Mouse (Mus musculus) forebrain, embryonic 10.5 days (tissue): Measurements from ENCODE around the gene Chst5. TPM values are rescaled to one million over a fixed set of nuclear protein-coding genes. Genes with fewer than 3 reads are reported as not detected.
A peak's percentile ranks its signal among the peaks of the same experiment; 100 is the strongest.
"Not testable (repeated sequence)": the region's sequence is repeated elsewhere in the genome, so short reads cannot be mapped to it uniquely, and the experiment has no call there.

Source experiments
- DNase-seq: peaks from one replicate; pipeline ENCODE4 v3.0.0-alpha.2; 2017; ENCODE audit warnings: low spot score; ENCODE audit errors: extremely low spot score
- H3K27ac ChIP-seq: fragments of 300-500 bp; sonication (generic); 2 replicates; pipeline ENCODE4 v1.5.1; 2016; ENCODE audit warnings: mild to moderate bottlenecking
- H3K27me3 ChIP-seq: fragments of 300-500 bp; sonication (generic); 2 replicates; pipeline ENCODE4 v1.6.1; 2016; ENCODE audit warnings: mild to moderate bottlenecking; ENCODE audit not compliant: poor library complexity, severe bottlenecking
- H3K36me3 ChIP-seq: fragments of 300-500 bp; sonication (generic); replicated peaks from 2 replicates; pipeline ENCODE4 v1.6.1; 2016; ENCODE audit warnings: mild to moderate bottlenecking, moderate library complexity
- H3K4me1 ChIP-seq: fragments of 300-500 bp; sonication (generic); 2 replicates; pipeline ENCODE4 v1.6.1; 2016
- H3K4me3 ChIP-seq: fragments of 300-500 bp; sonication (generic); 2 replicates; pipeline ENCODE4 v1.5.1; 2016; ENCODE audit warnings: mild to moderate bottlenecking, moderate library complexity
- H3K9me3 ChIP-seq: fragments of 300-500 bp; sonication (generic); 2 replicates; pipeline ENCODE4 v1.6.1; 2016; ENCODE audit warnings: mild to moderate bottlenecking, moderate library complexity
- WGBS: fragments of 180-500 bp; shearing (Covaris S2); methylation state at CpG from one replicate; pipeline ENCODE4 v1.1.7; 2016; 5-methylcytosine and 5-hydroxymethylcytosine counted together
- polyA plus RNA-seq: library from polyadenylated mRNA; unstranded; fragments of >200 nt; fragmentation: Nextera tagmentation; extraction: Ambion mirVana; gene quantifications from 2 replicates; pipeline ENCODE4 v1.2.1, GENCODE M21; 2016

The Chst5 gene
- polyA plus RNA-seq, 1 experiment from 2014 or later: 1.7 TPM

DNA sequence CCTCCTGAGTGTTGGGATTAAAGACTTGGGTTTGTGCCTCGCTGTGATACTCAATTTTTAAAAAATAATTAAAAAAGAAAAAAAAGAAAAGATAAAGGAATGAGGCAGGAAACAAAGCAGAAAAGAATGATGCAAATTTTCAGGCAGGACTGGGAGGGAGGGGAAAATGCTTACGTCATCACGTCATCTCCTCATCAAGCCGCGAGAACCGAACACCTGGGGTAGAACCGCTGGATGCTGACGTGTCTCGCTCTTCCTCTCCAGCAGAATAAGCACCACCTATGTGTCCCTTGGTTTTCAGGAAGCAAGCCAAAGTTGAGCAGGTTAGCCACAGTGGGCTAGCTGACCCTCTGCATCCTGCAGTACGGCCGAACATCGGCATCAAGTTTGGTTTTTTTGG is 54.3 kb downstream of the Chst5 start:
- H3K27me3 ChIP-seq: no peaks in the 10 kb centered on the region
- 92% methylated on average over 12 of the region's 12 CpGs for WGBS
- H3K4me3 ChIP-seq: no peak overlapping the region
- peaks cover 9% of the 10 kb centered on the region; the same call in 1 of the 2 replicates for H3K36me3 ChIP-seq
- H3K27ac ChIP-seq: no peak overlapping the region
- no peaks in the 10 kb centered on the region for H3K9me3 ChIP-seq
- peaks cover 9% of the 10 kb centered on the region for H3K4me1 ChIP-seq
- no peak for DNase-seq

DNA sequence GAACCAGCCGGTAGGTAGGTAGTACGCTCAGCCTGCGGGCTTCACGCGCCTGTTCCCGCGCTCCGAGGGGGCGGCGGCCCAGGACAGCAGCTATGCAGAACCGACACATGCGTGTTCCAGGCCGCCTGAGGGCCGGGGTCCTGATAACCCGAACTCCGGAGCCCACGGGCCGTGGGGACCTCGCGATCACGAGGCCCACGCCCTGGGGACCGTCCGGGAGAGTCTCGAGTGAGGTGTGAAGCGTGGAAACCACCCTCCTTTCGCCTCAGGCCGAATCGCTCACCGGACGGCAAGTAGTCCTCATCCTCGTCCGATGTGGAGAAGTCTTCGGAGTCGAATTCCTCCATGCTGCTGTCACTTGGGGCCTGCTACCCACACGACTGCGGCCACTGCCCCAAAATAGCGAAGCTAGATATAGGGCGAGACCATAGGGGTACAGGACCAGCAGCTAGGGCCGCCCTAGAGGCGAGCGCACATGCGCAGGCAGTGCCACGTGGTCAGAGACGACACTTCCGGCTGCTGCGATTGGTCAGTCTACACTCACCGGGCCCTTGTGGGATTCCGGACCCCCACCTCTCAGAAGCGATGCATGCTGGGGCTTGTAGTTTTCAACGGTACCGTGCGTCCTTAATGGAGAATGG is 56.3 kb downstream of the Chst5 start, which contains the start of gene Cfdp1:
Cfdp1 (minus strand) TSS at position 431 of the 641 bp plus-strand sequence.
- Histone ChIP-seq H3K4me3 (peak within 1 kb of the TSS; percentile 98), H3K36me3 (peaks cover 15% of the 10 kb centered on the region; the same call in 1 of the 2 replicates), H3K27me3 (no peaks in the 10 kb centered on the region), H3K4me1 (peaks cover 9% of the 10 kb centered on the region), H3K27ac (peak within 1 kb of the TSS; percentile 85), H3K9me3 (no peaks in the 10 kb centered on the region)
- DNase-seq: peak; percentile 97
- WGBS: under 1% methylated on average over 53 of the region's 53 CpGs

DNA sequence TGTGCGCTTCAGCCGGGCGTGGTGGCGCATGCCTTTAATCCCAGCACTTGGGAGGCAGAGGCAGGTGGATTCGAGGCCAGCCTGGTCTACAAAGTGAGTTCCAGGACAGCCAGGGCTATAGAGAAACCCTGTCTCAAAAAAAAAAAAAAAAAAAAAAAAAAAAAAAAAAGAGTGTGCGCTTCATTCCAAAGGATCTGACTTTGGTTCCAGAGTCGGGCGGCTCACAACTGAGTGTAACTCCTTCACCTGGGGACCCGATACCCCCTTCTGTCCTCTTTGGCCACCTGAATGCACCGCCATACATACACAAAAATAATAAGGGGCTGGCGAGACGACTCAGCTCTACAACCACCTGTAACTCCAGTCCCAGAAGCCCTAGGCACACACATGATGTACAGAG is 57.0 kb downstream of the Chst5 start:
- WGBS: 68% methylated on average over 12 of the region's 12 CpGs
- H3K27me3 ChIP-seq, DNase-seq, H3K4me1 ChIP-seq, H3K27ac ChIP-seq, H3K9me3 ChIP-seq: not testable (repeated sequence)
- peak overlapping the region; percentile 98 for H3K4me3 ChIP-seq
- peaks cover 15% of the 10 kb centered on the region for H3K36me3 ChIP-seq

DNA sequence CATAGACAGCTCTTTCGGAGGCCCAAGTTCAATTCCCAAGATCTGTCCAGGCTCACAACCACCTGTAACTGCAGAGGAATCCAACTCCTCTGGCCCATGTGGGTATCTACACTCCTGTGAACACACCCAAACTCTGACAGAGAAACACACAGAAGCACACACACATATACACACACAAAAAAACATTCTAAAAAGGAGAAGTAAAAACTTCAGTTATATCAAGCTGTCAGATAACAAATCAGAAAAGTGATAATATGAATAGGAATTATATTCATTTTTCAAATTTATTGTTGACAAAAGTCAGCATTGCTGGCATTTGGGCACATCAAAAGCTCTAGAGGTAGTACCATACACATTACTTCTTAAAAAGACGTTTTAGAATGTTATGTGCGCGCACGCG is 63.5 kb downstream of the Chst5 start:
- Histone ChIP-seq H3K9me3 (no peaks in the 10 kb centered on the region), H3K36me3 (peaks cover 52% of the 10 kb centered on the region), H3K4me3 (no peak overlapping the region), H3K4me1 (no peaks in the 10 kb centered on the region), H3K27ac (no peak overlapping the region), H3K27me3 (no peaks in the 10 kb centered on the region)
- over 99% methylated on average over 6 of the region's 6 CpGs for WGBS
- DNase-seq: no peak

Other genes with a start within 250 kb of the Chst5 start
- gene Ctrb1, start 219.4 kb downstream of the Chst5 start, polyA plus RNA-seq: not detected in 2 replicates
- 46.6 and 49.9 TPM in 2 replicates for gene Bcar1, start 166.6 kb downstream of the Chst5 start, polyA plus RNA-seq
- 234 and 248 TPM in 2 replicates for gene Cfdp1, start 56.2 kb downstream of the Chst5 start, polyA plus RNA-seq
- 9.1 and 11.8 TPM in 2 replicates for gene Tmem170, start 33.7 kb downstream of the Chst5 start, polyA plus RNA-seq
- 23.1 and 23.2 TPM in 2 replicates for gene Tmem231, start 23.4 kb upstream of the Chst5 start, polyA plus RNA-seq
- gene Gabarapl2, start 30.3 kb upstream of the Chst5 start, polyA plus RNA-seq: 204 and 213 TPM in 2 replicates
- gene Adat1, start 81.9 kb upstream of the Chst5 start, polyA plus RNA-seq: 18.6 and 18.7 TPM in 2 replicates
- 270 and 285 TPM in 2 replicates for gene Kars, start 100.9 kb upstream of the Chst5 start, polyA plus RNA-seq
- 26.7 and 27.5 TPM in 2 replicates for gene Terf2ip, start 101.0 kb upstream of the Chst5 start, polyA plus RNA-seq
- 0.21 TPM in 1 of 2 replicates, not detected in the other for gene Gm6793, start 104.6 kb upstream of the Chst5 start, polyA plus RNA-seq